Mouse (Mus musculus) gastrocnemius, adult 8-10 months (tissue): ENCODE data around the gene Cylc1. TPM values are rescaled to one million over a fixed set of nuclear protein-coding genes. Genes with fewer than 3 reads are reported as not detected.

ENCODE experiments used
- DNase-seq, 2 experiments: peaks; one replicate each; pipeline ENCODE4 v3.0.0; 2022; ENCODE audit warnings: low spot score in 2 of 2
- total RNA-seq, 4 experiments: library from RNA; stranded (reverse); gene quantifications; 2 replicates each; pipeline ENCODE4 v1.2.4; 2022

Gene Cylc1
- not detected for total RNA-seq

GRCm38 (mm10) chrX:111110118-111110517, at the start of gene Cylc1:
Gene Cylc1, plus strand, starts transcription at chrX:111110418.
- no peak for DNase-seq

GRCm38 (mm10) chrX:111078680-111079079, 31.5 kb upstream of the Cylc1 start:
- no peak for DNase-seq

GRCm38 (mm10) chrX:111168040-111168439, 57.8 kb downstream of the Cylc1 start, which contains the start of gene Gm10112:
Gene Gm10112, plus strand, starts transcription at chrX:111168340.
- no peak for DNase-seq

Other genes with a start within 250 kb of the Cylc1 start
- not detected for gene Gm10112, start 57.9 kb downstream of the Cylc1 start, total RNA-seq